Mouse (Mus musculus) C2C12 (cell line): ENCODE results near the gene Msmb.

Source experiments
- CEBPB ChIP-seq: IDR thresholded peaks from one replicate; pipeline ENCODE4 v1.6.1; 2011; ENCODE audit warnings: low read depth, mild to moderate bottlenecking, control low read depth, moderate library complexity
- CTCF ChIP-seq: IDR thresholded peaks from one replicate; pipeline ENCODE4 v1.5.1; 2011; ENCODE audit not compliant: control insufficient read depth, insufficient read depth, insufficient read length
- FOSL1 ChIP-seq: IDR thresholded peaks from one replicate; pipeline ENCODE4 v1.8.0; 2011; ENCODE audit warnings: mild to moderate bottlenecking, low read length; ENCODE audit not compliant: poor library complexity, insufficient read depth, severe bottlenecking
- MAX ChIP-seq: IDR thresholded peaks from one replicate; pipeline ENCODE4 v1.6.1; 2011; ENCODE audit warnings: mild to moderate bottlenecking, control low read depth
- MYOD1 ChIP-seq: IDR thresholded peaks from one replicate; pipeline ENCODE4 v1.6.1; 2011; ENCODE audit warnings: low read depth; ENCODE audit not compliant: control insufficient read depth, insufficient read length
- MYOG ChIP-seq: IDR thresholded peaks from one replicate; pipeline ENCODE4 v1.6.1; 2011; ENCODE audit not compliant: control insufficient read depth, insufficient read length; ENCODE audit errors: extremely low read depth
- USF1 ChIP-seq: IDR thresholded peaks from one replicate; pipeline ENCODE4 v1.6.1; 2011; ENCODE audit warnings: low read depth, mild to moderate bottlenecking, control low read depth, moderate library complexity

- TF ChIP-seq CTCF: no peak
- TF ChIP-seq USF1: no peak
- no peak for TF ChIP-seq MAX
- no peak for TF ChIP-seq CEBPB
- TF ChIP-seq MYOD1: no peak
- no peak for TF ChIP-seq MYOG
- TF ChIP-seq FOSL1: no peak
Measured at GRCm38 (mm10) chr14:32150872-32151271, 9.0 kb downstream of the Msmb start.
